Mouse (Mus musculus) myocyte (in vitro differentiated cells): ENCODE results near the gene C530008M17Rik.

Source experiments
- E2F4 ChIP-seq: IDR thresholded peaks from one replicate; pipeline ENCODE4 v1.6.1; 2011; ENCODE audit warnings: mild to moderate bottlenecking, control low read depth, moderate library complexity; ENCODE audit not compliant: insufficient read depth
- MAX ChIP-seq: IDR thresholded peaks from one replicate; pipeline ENCODE4 v1.6.1; 2011; ENCODE audit warnings: low read depth, mild to moderate bottlenecking, control low read depth
- MYOG ChIP-seq, 3 experiments: IDR thresholded peaks; one replicate each; pipeline ENCODE4 v1.6.1; 2011; ENCODE audit warnings: control low read depth in 2 of 3, low read depth in 2 of 3, mild to moderate bottlenecking in 2 of 3; ENCODE audit not compliant: insufficient read length in 2 of 3, control insufficient read depth in 1 of 3, insufficient read depth in 1 of 3
- POLR2A ChIP-seq: IDR thresholded peaks from one replicate; pipeline ENCODE4 v1.6.1; 2011; ENCODE audit warnings: low read depth, mild to moderate bottlenecking, control low read depth, moderate library complexity; ENCODE audit not compliant: insufficient read length
- POLR2AphosphoS2 ChIP-seq: IDR thresholded peaks from one replicate; pipeline ENCODE4 v1.6.1; 2011; ENCODE audit warnings: low read depth, control low read depth; ENCODE audit not compliant: insufficient read length
- SRF ChIP-seq: IDR thresholded peaks from one replicate; pipeline ENCODE4 v1.6.1; 2011; ENCODE audit warnings: low read depth; ENCODE audit not compliant: control insufficient read depth, insufficient read length
- TCF12 ChIP-seq: IDR thresholded peaks from one replicate; pipeline ENCODE4 v1.6.1; 2011; ENCODE audit warnings: mild to moderate bottlenecking, control low read depth; ENCODE audit not compliant: poor library complexity, insufficient read depth, severe bottlenecking
- USF1 ChIP-seq: IDR thresholded peaks from one replicate; pipeline ENCODE4 v1.6.1; 2011; ENCODE audit warnings: low read depth, mild to moderate bottlenecking, control low read depth, moderate library complexity

DNA sequence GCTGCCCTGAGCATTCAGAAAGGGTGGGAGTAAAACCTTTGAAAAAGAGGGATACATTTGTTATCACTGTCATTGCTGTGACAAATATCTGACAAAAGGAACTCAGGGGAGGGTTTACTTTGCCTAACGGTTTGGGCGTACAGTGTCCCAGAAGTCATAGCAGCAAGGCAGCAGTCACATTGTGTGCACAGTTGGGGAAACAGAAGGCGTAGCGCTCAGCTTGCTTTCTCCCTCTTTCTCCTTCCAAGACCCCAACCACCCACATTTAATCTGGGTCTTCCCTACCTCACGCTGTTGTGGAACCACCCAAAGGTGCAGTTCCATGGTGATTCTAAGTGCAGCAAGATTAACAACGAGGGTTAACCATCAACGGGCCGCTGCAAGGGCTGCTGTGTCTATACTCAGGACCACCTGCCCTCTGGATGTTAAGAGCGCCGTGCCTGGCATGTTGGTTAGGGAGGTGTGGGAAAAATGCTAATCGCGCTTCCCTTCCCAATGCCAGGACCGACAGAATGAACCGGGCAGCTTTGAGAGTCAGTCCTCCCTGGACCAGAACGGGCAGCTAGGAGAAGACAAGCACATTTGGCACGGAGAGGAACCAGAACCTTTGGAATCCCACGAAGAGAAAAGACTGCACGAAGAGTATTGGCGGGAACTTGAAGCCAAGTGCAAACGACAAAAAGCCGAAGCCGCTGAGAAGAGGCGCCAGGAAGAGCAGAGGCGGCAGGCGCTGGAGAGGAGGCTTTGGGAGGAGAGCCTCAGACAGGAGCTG is 199.7 kb downstream of the C530008M17Rik start:
- TF ChIP-seq USF1 (no peak), MYOG (IDR thresholded peaks at IDR 0.05; ENCODE audit: control insufficient read depth in 1 of 3, insufficient read depth in 1 of 3, insufficient read length in 2 of 3, low read depth in 2 of 3) (no peak), POLR2AphosphoS2 (no peak), POLR2A (no peak), SRF (no peak), TCF12 (no peak), MAX (no peak), E2F4 (no peak)
